Mouse (Mus musculus): Measurements from ENCODE around the gene Fut2.

- TF ChIP-seq CTCF (IDR thresholded peaks at IDR 0.05; ENCODE audit: extremely low read depth, insufficient read depth, insufficient read length, insufficient replicate concordance): no peak
- no peak for TF ChIP-seq POLR2A (IDR thresholded peaks at IDR 0.05; ENCODE audit: low read depth, low read length)
Observed at GRCm38 (mm10) chr7:45677627-45678295, 11.6 kb upstream of the Fut2 start.

Data from spleen, adult 2 months (tissue).